Mouse (Mus musculus) midbrain, embryonic 14.5 days (tissue): ENCODE data around the gene Sept4. TPM values are rescaled to one million over a fixed set of nuclear protein-coding genes. Genes with fewer than 3 reads are reported as not detected.
A peak's percentile ranks its signal among the peaks of the same experiment; 100 is the strongest.

Experiments
- ATAC-seq: fragments of 200-750 bp; cut with Nextera tagmentation; 2 replicates; pipeline ENCODE4 v1.8.0; 2017; ENCODE audit warnings: moderate number of reproducible peaks, moderate library complexity; ENCODE audit not compliant: low FRiP score, low TSS enrichment
- DNase-seq: peaks from one replicate; pipeline ENCODE4 v3.0.0-alpha.2; 2015
- H3K27ac ChIP-seq: fragments of 300-500 bp; sonication (generic); replicated peaks from 2 replicates; pipeline ENCODE4 v1.5.1; 2014; ENCODE audit warnings: mild to moderate bottlenecking, low read depth, low read length, moderate library complexity
- H3K27me3 ChIP-seq: fragments of 300-500 bp; sonication (generic); 2 replicates; pipeline ENCODE4 v1.6.1; 2014; ENCODE audit warnings: low read length, control low read depth, mixed read lengths; ENCODE audit not compliant: control insufficient read depth, insufficient read depth
- H3K36me3 ChIP-seq: fragments of 300-500 bp; sonication (generic); 2 replicates; pipeline ENCODE4 v1.6.1; 2014; ENCODE audit warnings: low read length, control low read depth; ENCODE audit not compliant: control insufficient read depth, insufficient read depth
- H3K4me1 ChIP-seq: fragments of 300-500 bp; sonication (generic); 2 replicates; pipeline ENCODE4 v1.6.1; 2014; ENCODE audit warnings: mild to moderate bottlenecking, antibody characterized with exemption, low read length, control low read depth; ENCODE audit not compliant: control insufficient read depth, insufficient read depth
- H3K4me2 ChIP-seq: fragments of 300-500 bp; sonication (generic); 2 replicates; pipeline ENCODE4 v1.6.1; 2014; ENCODE audit warnings: mild to moderate bottlenecking, low read length, moderate library complexity
- H3K4me3 ChIP-seq: fragments of 300-500 bp; sonication (generic); replicated peaks from 2 replicates; pipeline ENCODE4 v1.5.1; 2014; ENCODE audit warnings: low read depth, low read length
- H3K9ac ChIP-seq: fragments of 300-500 bp; sonication (generic); replicated peaks from 2 replicates; pipeline ENCODE4 v1.6.1; 2014; ENCODE audit warnings: mild to moderate bottlenecking, low read length, moderate library complexity
- H3K9me3 ChIP-seq: fragments of 300-500 bp; sonication (generic); 2 replicates; pipeline ENCODE4 v1.6.1; 2016; ENCODE audit warnings: low read length, control low read depth, mixed read lengths; ENCODE audit not compliant: control insufficient read depth
- WGBS: fragments of 180-500 bp; shearing (Covaris S2); extraction: QIAGEN DNeasy Blood & Tissue Kit; methylation state at CpG from one replicate; pipeline ENCODE4 v1.1.7; 2014; 5-methylcytosine and 5-hydroxymethylcytosine counted together
- polyA plus RNA-seq: library from polyadenylated mRNA; unstranded; fragments of >200 nt; fragmentation: Nextera tagmentation; extraction: Ambion mirVana; gene quantifications from 2 replicates; pipeline ENCODE4 v1.2.1, GENCODE M21; 2014

Sept4 gene
- polyA plus RNA-seq, 1 experiment from 2014 or later, result 20.0 TPM

- no peaks in the 10 kb centered on the region for H3K27me3 ChIP-seq
- H3K9ac ChIP-seq, result no peak overlapping the region
- H3K27ac ChIP-seq, result no peak overlapping the region
- ATAC-seq, result no peak
- no peaks in the 10 kb centered on the region for H3K9me3 ChIP-seq
- no peak for DNase-seq
- peaks cover 43% of the 10 kb centered on the region for H3K36me3 ChIP-seq
- H3K4me3 ChIP-seq, result no peak overlapping the region
- H3K4me2 ChIP-seq, result no peak overlapping the region
- WGBS, result 87% methylated on average over 4 of the region's 4 CpGs
- no peaks in the 10 kb centered on the region for H3K4me1 ChIP-seq
These were observed 54.5 kb downstream of the Sept4 start for GRCm38 (mm10) chr11:87623160-87623559.

- H3K36me3 ChIP-seq, result peaks cover 13% of the 10 kb centered on the region; the same call in 1 of the 2 replicates
- DNase-seq (peak; percentile 80), ATAC-seq (no peak)
- H3K9me3 ChIP-seq, result no peaks in the 10 kb centered on the region
- H3K27me3 ChIP-seq, result no peaks in the 10 kb centered on the region
- no peak overlapping the region for H3K9ac ChIP-seq
- no peak overlapping the region for H3K4me2 ChIP-seq
- 34% methylated on average over 10 of the region's 10 CpGs for WGBS
- H3K27ac ChIP-seq, result no peak overlapping the region
- no peak overlapping the region for H3K4me3 ChIP-seq
- no peaks in the 10 kb centered on the region for H3K4me1 ChIP-seq
These were observed 61.2 kb downstream of the Sept4 start for GRCm38 (mm10) chr11:87629859-87630258.

DNA sequence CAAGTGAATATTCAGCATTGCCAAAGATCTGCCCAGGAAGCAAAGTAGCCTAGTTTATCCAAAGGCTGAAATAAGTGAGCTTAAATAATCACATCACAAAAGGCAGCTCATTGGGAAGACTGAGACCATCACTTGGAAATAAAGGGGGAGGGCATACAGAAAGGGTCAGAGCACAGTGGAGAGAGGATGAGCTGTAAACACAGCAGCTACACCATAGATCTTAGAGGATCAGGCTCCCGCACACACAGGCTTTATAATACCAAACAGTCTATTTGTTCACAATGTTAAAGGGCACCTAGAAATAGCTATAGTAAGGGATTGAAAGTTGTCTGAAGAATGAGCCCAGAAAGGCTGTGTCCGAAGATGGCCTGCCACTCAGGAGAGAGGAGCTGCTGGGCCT, 70.1 kb downstream of the Sept4 start:
- Histone ChIP-seq H3K9me3 (no peaks in the 10 kb centered on the region), H3K27me3 (no peaks in the 10 kb centered on the region), H3K27ac (no peak overlapping the region), H3K4me3 (peak overlapping the region; percentile 37), H3K36me3 (peaks cover 5% of the 10 kb centered on the region; the same call in 1 of the 2 replicates), H3K4me2 (peak overlapping the region; percentile 70), H3K4me1 (0 out of 2 replicates have a peak, but pooled peaks cover 4% of the 10 kb centered on the region), H3K9ac (peak overlapping the region; percentile 68)
- WGBS, result 4% methylated on average over 2 of the region's 2 CpGs
- DNase-seq, result no peak
- ATAC-seq, result no peak

- peak; percentile 64 for DNase-seq
- Histone ChIP-seq H3K4me3 (peak overlapping the region; percentile 37), H3K9me3 (no peaks in the 10 kb centered on the region), H3K9ac (peak overlapping the region; percentile 68), H3K36me3 (peaks cover 5% of the 10 kb centered on the region; the same call in 1 of the 2 replicates), H3K27ac (no peak overlapping the region), H3K27me3 (no peaks in the 10 kb centered on the region), H3K4me2 (peak overlapping the region; percentile 70), H3K4me1 (0 out of 2 replicates have a peak, but pooled peaks cover 4% of the 10 kb centered on the region)
- no peak; the same call in 1 of the 2 replicates for ATAC-seq
- under 1% methylated on average over 29 of the region's 29 CpGs for WGBS
These were observed 70.5 kb downstream of the Sept4 start for GRCm38 (mm10) chr11:87639206-87639605.

Other genes starting within 250 kb of the Sept4 start
- gene Ppm1e, start 209.9 kb upstream of the Sept4 start, polyA plus RNA-seq, result 33.8 and 34.9 TPM in 2 replicates
- gene Rad51c, start 163.9 kb upstream of the Sept4 start, polyA plus RNA-seq, result 3.3 and 5.6 TPM in 2 replicates
- gene Tex14, start 163.8 kb upstream of the Sept4 start, polyA plus RNA-seq, result 0.86 and 0.92 TPM in 2 replicates
- not detected in 2 replicates for gene Gm11492, start 2.2 kb upstream of the Sept4 start, polyA plus RNA-seq
- 54.1 and 75.1 TPM in 2 replicates for gene Mtmr4, start 23.3 kb downstream of the Sept4 start, polyA plus RNA-seq
- gene Hsf5, start 48.3 kb downstream of the Sept4 start, polyA plus RNA-seq, result 0.37 and 0.46 TPM in 2 replicates
- gene Rnf43, start 93.8 kb downstream of the Sept4 start, polyA plus RNA-seq, result 0.28 and 0.78 TPM in 2 replicates
- gene Supt4a, start 168.6 kb downstream of the Sept4 start, polyA plus RNA-seq, result 150 and 163 TPM in 2 replicates
- 54.5 and 63.4 TPM in 2 replicates for gene Tspoap1, start 191.6 kb downstream of the Sept4 start, polyA plus RNA-seq
- 0.47 TPM in 1 of 2 replicates, not detected in the other for gene Mpo, start 224.7 kb downstream of the Sept4 start, polyA plus RNA-seq